In the genomic region with DNA sequence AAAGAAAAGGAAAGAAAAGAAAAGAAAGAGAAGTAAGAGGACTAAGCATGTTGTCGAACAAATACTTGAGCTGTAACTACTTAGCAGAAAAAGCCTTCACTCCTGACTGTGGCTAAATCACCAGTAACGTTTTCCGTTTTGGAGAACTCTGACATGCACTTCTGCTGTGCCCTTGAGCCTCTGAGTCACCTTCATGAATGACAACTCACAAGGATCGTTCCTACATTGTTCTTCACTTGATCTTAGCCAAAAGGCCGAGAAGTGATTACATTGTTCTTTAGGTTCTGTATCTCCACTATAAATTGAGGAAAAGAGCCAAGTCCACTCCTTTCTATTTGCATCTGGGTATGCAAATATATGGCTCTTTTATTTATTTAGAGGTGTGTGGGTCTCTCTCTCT, we compare ENCODE assay signal across 21 mouse cellular contexts. TPM values are rescaled to one million over a fixed set of nuclear protein-coding genes. Genes with fewer than 3 reads are reported as not detected.
"Had no signal": no experiment of that assay in that cellular context is flagged by ENCODE, and none has a peak within 500 bp of the region (broad histone marks: within the 10 kb centered on the region; RNA-seq: fewer than 3 reads in every experiment).

No protein-coding gene starts in this region.

- H3K27ac ChIP-seq: midbrain, embryonic 12.5 days; neural tube, embryonic 13.5 days; neural tube, embryonic 15.5 days had no signal

- H3K4me1 ChIP-seq: midbrain, embryonic 12.5 days had no signal

- DNase-seq: liver, postnatal 0 days; lung, embryonic 14.5 days; lung, postnatal 10 days; lung, postnatal 4 days; midbrain, embryonic 14.5 days; retina, postnatal 1 day; right cerebral cortex, adult 18-20 months; right cerebral cortex, postnatal 25 days; right cerebral cortex, postnatal 4 days; spleen, adult 18-20 months; thymus, adult 18-20 months; thymus, postnatal 14 days; thymus, postnatal 36 days had no signal

- H3K4me3 ChIP-seq: midbrain, embryonic 12.5 days; myocyte; neural tube, embryonic 13.5 days; neural tube, embryonic 15.5 days had no signal

RNA-seq across cellular contexts. Expression of gene Itprid1, which starts 19.8 kb away (rescaled TPM):
- total RNA-seq: megakaryocyte, adult 5-6 weeks; megakaryocyte-erythroid progenitor cell, adult 5-6 weeks had no signal
- polyA plus RNA-seq: liver, postnatal 0 days; lung, embryonic 14.5 days; midbrain, embryonic 12.5 days; midbrain, embryonic 14.5 days; myocyte; neural tube, embryonic 11.5 days; neural tube, embryonic 13.5 days; thymus, postnatal 0 days had no signal
